Mouse (Mus musculus): ENCODE results near the gene Dstn. TPM values are rescaled to one million over a fixed set of nuclear protein-coding genes. Genes with fewer than 3 reads are reported as not detected.

Dstn gene
- polyA plus RNA-seq, 1 experiment from 2014 or later: 376 TPM

Other genes starting within 250 kb of the Dstn start
- gene Bfsp1, start 52.1 kb upstream of the Dstn start, polyA plus RNA-seq (2016; fragmentation: Nextera tagmentation; extraction: Ambion mirVana): 2.3 and 2.4 TPM in 2 replicates
- 60.7 and 61.6 TPM in 2 replicates for gene Rrbp1, start 95.9 kb downstream of the Dstn start, polyA plus RNA-seq (2016; fragmentation: Nextera tagmentation; extraction: Ambion mirVana)
- not detected in 2 replicates for gene Banf2, start 117.7 kb downstream of the Dstn start, polyA plus RNA-seq (2016; fragmentation: Nextera tagmentation; extraction: Ambion mirVana)

Data from hindbrain, embryonic 12.5 days (tissue).